Mouse (Mus musculus) spleen, adult 2 months (tissue): ENCODE results near the gene Asb4.

ENCODE experiments used
- CTCF ChIP-seq: fragments of 200-500 bp; IDR thresholded peaks from 2 replicates; pipeline ENCODE4 v1.5.1; 2011; ENCODE audit warnings: mild to moderate bottlenecking, inconsistent platforms; ENCODE audit not compliant: insufficient read depth, insufficient read length, insufficient replicate concordance; ENCODE audit errors: extremely low read depth
- POLR2A ChIP-seq: fragments of 200-500 bp; IDR thresholded peaks from 2 replicates; pipeline ENCODE4 v1.6.1; 2011; ENCODE audit warnings: low read depth, low read length, inconsistent platforms

DNA sequence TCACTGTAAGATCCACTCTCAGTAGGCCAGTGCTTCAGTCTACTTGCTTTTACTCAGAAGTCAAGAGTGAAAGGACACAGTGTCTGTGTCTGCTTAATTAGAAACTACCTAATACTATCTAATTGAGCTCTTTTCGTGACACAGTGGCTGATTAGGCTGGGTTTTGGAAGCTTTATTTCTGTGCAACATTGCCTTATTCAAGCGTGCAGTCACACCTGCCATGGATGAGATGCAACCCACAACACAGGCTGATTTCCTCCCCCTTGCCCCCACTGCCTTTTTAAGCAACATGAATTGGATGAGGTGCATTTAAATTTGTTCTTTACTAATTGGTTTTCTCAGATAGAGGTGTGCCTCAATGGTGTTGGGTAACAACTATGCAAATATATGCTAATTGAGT, 50.7 kb downstream of the Asb4 start:
- TF ChIP-seq POLR2A: no peak
- TF ChIP-seq CTCF: no peak
